Mouse (Mus musculus) thymus, adult 2 months (tissue): Measurements from ENCODE around the gene Coa4. TPM values are rescaled to one million over a fixed set of nuclear protein-coding genes. Genes with fewer than 3 reads are reported as not detected.
A peak's percentile ranks its signal among the peaks of the same experiment; 100 is the strongest.

ENCODE experiments used
- DNase-seq: peaks from one replicate; pipeline ENCODE4 v3.0.0; 2021
- H3K27ac ChIP-seq: fragments of 200-500 bp; 2 replicates; pipeline ENCODE4 v1.5.1; 2012; ENCODE audit warnings: low read length, control low read depth; ENCODE audit not compliant: control insufficient read depth, insufficient read depth
- H3K27me3 ChIP-seq: fragments of 200-500 bp; 2 replicates; pipeline ENCODE4 v1.6.1; 2012; ENCODE audit warnings: mild to moderate bottlenecking, low read length, moderate library complexity, mixed read lengths; ENCODE audit not compliant: control insufficient read depth, insufficient read depth
- H3K36me3 ChIP-seq: fragments of 200-500 bp; 2 replicates; pipeline ENCODE4 v1.6.1; 2012; ENCODE audit warnings: mild to moderate bottlenecking, low read length, moderate library complexity; ENCODE audit not compliant: control insufficient read depth, insufficient read depth
- H3K4me1 ChIP-seq: fragments of 200-500 bp; replicated peaks from 2 replicates; pipeline ENCODE4 v1.6.1; 2012; ENCODE audit warnings: low read length; ENCODE audit not compliant: control insufficient read depth, insufficient read depth
- H3K4me3 ChIP-seq: fragments of 200-500 bp; 2 replicates; pipeline ENCODE4 v1.5.1; 2012; ENCODE audit warnings: mild to moderate bottlenecking, low read length, control low read depth, moderate library complexity; ENCODE audit not compliant: control insufficient read depth, insufficient read depth
- CTCF ChIP-seq: fragments of 200-500 bp; IDR thresholded peaks from 2 replicates; pipeline ENCODE4 v1.5.1; 2012; ENCODE audit warnings: mild to moderate bottlenecking, control low read depth, low read length, moderate library complexity, borderline replicate concordance; ENCODE audit not compliant: control insufficient read depth, poor library complexity, insufficient read depth; ENCODE audit errors: extremely low read depth
- POLR2A ChIP-seq: fragments of 200-500 bp; IDR thresholded peaks from 2 replicates; pipeline ENCODE4 v1.6.1; 2012; ENCODE audit warnings: mild to moderate bottlenecking, low read length, control low read depth, moderate library complexity; ENCODE audit not compliant: control insufficient read depth, poor library complexity, insufficient read depth; ENCODE audit errors: extremely low read depth
- WGBS: fragments of 180-500 bp; shearing (Covaris S2); methylation state at CpG from one replicate; pipeline ENCODE4 v1.1.7; 2018; 5-methylcytosine and 5-hydroxymethylcytosine counted together
- polyA plus RNA-seq: library from polyadenylated mRNA; depleted of rRNA; stranded (reverse); fragments of >200 nt; gene quantifications from 2 replicates; pipeline ENCODE4 v1.2.3, GENCODE M21; 2012

Gene Coa4
- polyA plus RNA-seq, 1 experiment = 9.1 TPM

- peak overlapping the region; percentile 92 for H3K27ac ChIP-seq
- no peaks in the 10 kb centered on the region for H3K27me3 ChIP-seq
- H3K4me3 ChIP-seq = peak overlapping the region; percentile 70
- WGBS = 13% methylated on average over 7 of the region's 7 CpGs
- H3K36me3 ChIP-seq = peaks cover 35% of the 10 kb centered on the region
- peak; percentile 40 for DNase-seq
- no peak for TF ChIP-seq POLR2A
- no peak for TF ChIP-seq CTCF
- H3K4me1 ChIP-seq = peaks cover 30% of the 10 kb centered on the region
Measured at GRCm38 (mm10) chr7:100494415-100494831, 42.4 kb upstream of the Coa4 start.

GRCm38 (mm10) chr7:100495042-100495441 lies 41.8 kb upstream of the Coa4 start:
- TF ChIP-seq CTCF = no peak
- TF ChIP-seq POLR2A = no peak
- peak overlapping the region; percentile 92 for H3K27ac ChIP-seq
- 9% methylated on average over 8 of the region's 8 CpGs for WGBS
- no peaks in the 10 kb centered on the region for H3K27me3 ChIP-seq
- DNase-seq = peak; percentile 56
- H3K4me1 ChIP-seq = peaks cover 30% of the 10 kb centered on the region
- peaks cover 41% of the 10 kb centered on the region for H3K36me3 ChIP-seq
- H3K4me3 ChIP-seq = peak overlapping the region; percentile 70

GRCm38 (mm10) chr7:100495581-100496251 lies 41.2 kb upstream of the Coa4 start:
- peak; percentile 91 for DNase-seq
- TF ChIP-seq POLR2A = peak; percentile 64
- no peak for TF ChIP-seq CTCF
- Histone ChIP-seq H3K27ac (peak overlapping the region; percentile 95), H3K36me3 (peaks cover 45% of the 10 kb centered on the region), H3K27me3 (no peaks in the 10 kb centered on the region), H3K4me3 (peak overlapping the region; percentile 70), H3K4me1 (peaks cover 30% of the 10 kb centered on the region)
- WGBS = 6% methylated on average over 11 of the region's 11 CpGs

GRCm38 (mm10) chr7:100496371-100496770 lies 40.5 kb upstream of the Coa4 start:
- no peak for DNase-seq
- Histone ChIP-seq H3K4me1 (peaks cover 30% of the 10 kb centered on the region), H3K27me3 (no peaks in the 10 kb centered on the region), H3K36me3 (peaks cover 45% of the 10 kb centered on the region), H3K27ac (peak overlapping the region; percentile 95), H3K4me3 (peak overlapping the region; percentile 63)
- WGBS = 76% methylated on average over 6 of the region's 6 CpGs
- no peak for TF ChIP-seq POLR2A
- TF ChIP-seq CTCF = no peak

- 99% methylated on average over 9 of the region's 9 CpGs for WGBS
- no peaks in the 10 kb centered on the region for H3K27me3 ChIP-seq
- DNase-seq = no peak
- H3K27ac ChIP-seq = peak overlapping the region; percentile 95
- peaks cover 45% of the 10 kb centered on the region for H3K36me3 ChIP-seq
- peaks cover 30% of the 10 kb centered on the region for H3K4me1 ChIP-seq
- no peak for TF ChIP-seq POLR2A
- H3K4me3 ChIP-seq = peak overlapping the region; percentile 63; the same call in 1 of the 2 replicates
Measured at GRCm38 (mm10) chr7:100496791-100497190, 40.1 kb upstream of the Coa4 start.

GRCm38 (mm10) chr7:100497402-100497801 lies 39.5 kb upstream of the Coa4 start:
- peaks cover 45% of the 10 kb centered on the region for H3K36me3 ChIP-seq

GRCm38 (mm10) chr7:100497982-100498381 lies 38.9 kb upstream of the Coa4 start:
- TF ChIP-seq CTCF = no peak
- TF ChIP-seq POLR2A = no peak
- no peak overlapping the region for H3K4me3 ChIP-seq
- DNase-seq = no peak
- peaks cover 36% of the 10 kb centered on the region for H3K4me1 ChIP-seq
- 91% methylated on average over 13 of the region's 13 CpGs for WGBS
- H3K27me3 ChIP-seq = no peaks in the 10 kb centered on the region
- no peak overlapping the region for H3K27ac ChIP-seq
- H3K36me3 ChIP-seq = peaks cover 45% of the 10 kb centered on the region

More at GRCm38 (mm10) chr7:100497402-100497801, 39.5 kb upstream of the Coa4 start:
- H3K27me3 ChIP-seq = no peaks in the 10 kb centered on the region
- H3K4me1 ChIP-seq = peaks cover 33% of the 10 kb centered on the region
- WGBS = 87% methylated on average over 4 of the region's 4 CpGs
- no peak overlapping the region for H3K27ac ChIP-seq
- no peak overlapping the region for H3K4me3 ChIP-seq
- no peak for DNase-seq
- TF ChIP-seq POLR2A (no peak), CTCF (no peak)
